Mouse (Mus musculus) cerebellum, adult 2 months (tissue): ENCODE data around the gene Sdhb.
A peak's percentile ranks its signal among the peaks of the same experiment; 100 is the strongest.

Experiments
- CTCF ChIP-seq: fragments of 200-500 bp; IDR thresholded peaks from 2 replicates; pipeline ENCODE4 v1.5.1; 2011; ENCODE audit warnings: low read depth, mild to moderate bottlenecking, control low read depth, low read length, moderate library complexity, borderline replicate concordance; ENCODE audit not compliant: insufficient read depth
- POLR2A ChIP-seq: fragments of 200-500 bp; IDR thresholded peaks from 2 replicates; pipeline ENCODE4 v1.6.1; 2011; ENCODE audit warnings: low read length, control low read depth, borderline replicate concordance; ENCODE audit not compliant: insufficient read depth

GRCm38 (mm10) chr4:140981605-140982004, 20.6 kb downstream of the Sdhb start:
- TF ChIP-seq CTCF (peak; percentile 31; the same call in 1 of the 2 replicates), POLR2A (no peak)
